Comparison of ENCODE assay signal across 9 mouse cellular contexts in the genomic region with DNA sequence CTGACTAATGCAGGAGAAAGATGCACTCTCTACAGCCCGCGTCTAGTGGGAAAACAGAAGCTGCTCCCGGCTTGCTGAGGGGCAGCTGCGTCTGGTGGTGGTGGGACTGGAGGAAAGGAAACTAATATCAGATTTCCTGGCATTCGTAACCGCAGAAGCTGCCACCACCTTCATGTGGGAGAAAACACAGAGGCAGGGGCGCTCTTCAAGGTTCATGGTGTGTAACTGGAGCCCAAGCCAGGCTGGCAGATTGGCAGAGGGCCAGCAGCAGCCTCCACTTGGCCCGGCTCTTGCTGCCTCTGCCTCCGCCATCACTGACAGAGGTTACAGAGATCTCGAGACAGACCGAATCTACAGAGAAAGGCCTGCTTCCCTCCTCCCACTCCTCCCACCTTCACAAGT.
DNase-seq lines count a peak whose midpoint lies in the region; ATAC-seq and TF ChIP-seq lines count a peak whose summit lies in the region.
"Had no signal": no experiment of that assay in that cellular context is flagged by ENCODE, and none has a peak within 500 bp of the region (broad histone marks: within the 10 kb centered on the region; RNA-seq: fewer than 3 reads in every experiment).

No protein-coding gene starts in this region.

- no peaks in the 10 kb centered on the region for H3K9me3 ChIP-seq in liver, embryonic 12.5 days (replicated peaks)

- H3K27ac ChIP-seq in heart, adult 2 months: no peak overlapping the region
- H3K27ac ChIP-seq in liver, embryonic 12.5 days: no peak overlapping the region
- H3K27ac ChIP-seq: liver, embryonic 14.5 days had no signal

- H3K4me2 ChIP-seq in liver, embryonic 12.5 days: peak overlapping the region; percentile 26

- no peak for TF ChIP-seq POLR2A in heart, adult 2 months (IDR thresholded peaks at IDR 0.05; ENCODE audit: insufficient read depth, low read depth, low read length)

- peaks cover 3% of the 10 kb centered on the region for H3K4me1 ChIP-seq in heart, adult 2 months (ENCODE audit: control insufficient read depth, insufficient read depth, low read length)
- H3K4me1 ChIP-seq in liver, embryonic 12.5 days: peaks cover 19% of the 10 kb centered on the region

- DNase-seq in right cerebral cortex, adult 18-20 months: peak; percentile 15
- no peak for DNase-seq in right cerebral cortex, postnatal 25 days
- peak; percentile 52 for DNase-seq in embryo, embryonic 10.5 days (ENCODE audit: low spot score)
- DNase-seq in heart, adult 2 months: peak; percentile 32 to 38
- peak; percentile 76 for DNase-seq in kidney, adult 18-20 months
- peak; percentile 54 for DNase-seq in neural tube, embryonic 10.5 days (ENCODE audit: extremely low spot score, low spot score)
- peak; percentile 42 for DNase-seq in thymus, postnatal 4 days

- WGBS in heart, adult 2 months: 3% methylated on average over 11 of the region's 11 CpGs
- 5% methylated on average over 11 of the region's 11 CpGs for WGBS in liver, embryonic 12.5 days (ENCODE audit: insufficient replicate concordance)

- no peak overlapping the region for H3K4me3 ChIP-seq in heart, adult 2 months
- H3K4me3 ChIP-seq in liver, embryonic 12.5 days: no peak overlapping the region

- H3K9ac ChIP-seq in heart, adult 2 months (ENCODE audit: low read depth, low read length): no peak overlapping the region
- H3K9ac ChIP-seq in liver, embryonic 12.5 days: no peak overlapping the region
- H3K9ac ChIP-seq: liver, embryonic 14.5 days had no signal

- intact Hi-C loops in heart, adult 2 months (cut with DNase I): no loop called here

- TF ChIP-seq CTCF in heart, adult 2 months (IDR thresholded peaks at IDR 0.05): no peak

- no peaks in the 10 kb centered on the region for H3K36me3 ChIP-seq in heart, adult 2 months (ENCODE audit: control insufficient read depth, insufficient read depth, low read length)
- no peaks in the 10 kb centered on the region for H3K36me3 ChIP-seq in liver, embryonic 12.5 days

- no peaks in the 10 kb centered on the region for H3K79me2 ChIP-seq in heart, adult 2 months (replicated peaks; ENCODE audit: control insufficient read depth, insufficient read depth, low read length)

- no peak for ATAC-seq in liver, embryonic 12.5 days

- peaks cover 3% of the 10 kb centered on the region; the same call in 1 of the 2 replicates for H3K27me3 ChIP-seq in heart, adult 2 months (ENCODE audit: control insufficient read depth, insufficient read depth, low read length)
- peaks cover 6% of the 10 kb centered on the region; the same call in 1 of the 2 replicates for H3K27me3 ChIP-seq in liver, embryonic 12.5 days (replicated peaks)

- no peak for TF ChIP-seq EP300 in heart, adult 2 months (IDR thresholded peaks at IDR 0.05; ENCODE audit: insufficient read depth, low read depth, low read length)
